Mouse (Mus musculus) monocyte, adult 2 months (primary cell): ENCODE measurements around the gene Fam181b.

Source experiments
- DNase-seq, 2 experiments: peaks; one replicate each; pipeline ENCODE4 v3.0.0; 2022; ENCODE audit warnings: low spot score in 2 of 2, low read depth in 1 of 2

Gene Fam181b

GRCm38 (mm10) chr7:93079785-93080730 is at the start of gene Fam181b:
TSS of gene Fam181b (plus strand) at chr7:93079865.
- no peak for DNase-seq

- DNase-seq: no peak
These were observed 41.7 kb upstream of the Fam181b start for GRCm38 (mm10) chr7:93037763-93038471.

- DNase-seq: no peak
These were observed 41.2 kb upstream of the Fam181b start for GRCm38 (mm10) chr7:93038472-93038828.

GRCm38 (mm10) chr7:93039542-93039941 is 40.1 kb upstream of the Fam181b start:
- DNase-seq: no peak

- DNase-seq: no peak
These were observed 35.3 kb upstream of the Fam181b start for GRCm38 (mm10) chr7:93044359-93044758.

- no peak for DNase-seq
These were observed 34.9 kb upstream of the Fam181b start for GRCm38 (mm10) chr7:93044788-93045187.

GRCm38 (mm10) chr7:93060831-93061230 is 18.8 kb upstream of the Fam181b start:
- DNase-seq: no peak

- DNase-seq: no peak
These were observed 17.9 kb upstream of the Fam181b start for GRCm38 (mm10) chr7:93061747-93062146.

- no peak for DNase-seq
These were observed 17.5 kb upstream of the Fam181b start for GRCm38 (mm10) chr7:93062189-93062588.

- DNase-seq: no peak
These were observed 12.1 kb upstream of the Fam181b start for GRCm38 (mm10) chr7:93067464-93068015.

- no peak for DNase-seq
These were observed 3.2 kb upstream of the Fam181b start for GRCm38 (mm10) chr7:93076435-93076960.

GRCm38 (mm10) chr7:93079420-93079784 is 263 bp upstream of the Fam181b start:
- DNase-seq: no peak

- no peak for DNase-seq
These were observed 1.2 kb downstream of the Fam181b start for GRCm38 (mm10) chr7:93080731-93081430.

- no peak for DNase-seq
These were observed 13.8 kb downstream of the Fam181b start for GRCm38 (mm10) chr7:93093371-93094058.

GRCm38 (mm10) chr7:93095511-93095910 is 15.8 kb downstream of the Fam181b start:
- no peak for DNase-seq

- no peak for DNase-seq
These were observed 25.2 kb downstream of the Fam181b start for GRCm38 (mm10) chr7:93104776-93105340.

- no peak for DNase-seq
These were observed 30.8 kb downstream of the Fam181b start for GRCm38 (mm10) chr7:93110370-93110965.

GRCm38 (mm10) chr7:93111056-93111455 is 31.4 kb downstream of the Fam181b start:
- DNase-seq: no peak

GRCm38 (mm10) chr7:93117561-93117960 is 37.9 kb downstream of the Fam181b start:
- no peak for DNase-seq

GRCm38 (mm10) chr7:93123936-93124335 is 44.3 kb downstream of the Fam181b start:
- DNase-seq: no peak
